Mouse (Mus musculus): ENCODE results near the gene Hmgcll1. TPM values are rescaled to one million over a fixed set of nuclear protein-coding genes. Genes with fewer than 3 reads are reported as not detected.
"Not testable (repeated sequence)": the region's sequence is repeated elsewhere in the genome, so short reads cannot be mapped to it uniquely, and the experiment has no call there.

The Hmgcll1 gene
- polyA plus RNA-seq, 1 experiment = not detected

GRCm38 (mm10) chr9:76104846-76105245 is 90.2 kb downstream of the Hmgcll1 start:
- H3K4me1 ChIP-seq (ENCODE audit: control insufficient read depth) = no peaks in the 10 kb centered on the region
- no peak overlapping the region for H3K4me3 ChIP-seq (replicated peaks)
- no peaks in the 10 kb centered on the region for H3K27me3 ChIP-seq (ENCODE audit: control insufficient read depth)
- H3K36me3 ChIP-seq (ENCODE audit: control insufficient read depth) = no peaks in the 10 kb centered on the region
- H3K9me3 ChIP-seq (ENCODE audit: control insufficient read depth, low read length) = no peaks in the 10 kb centered on the region
- TF ChIP-seq GATA1 (IDR thresholded peaks at IDR 0.05; ENCODE audit: low read length) (no peak), TAL1 (IDR thresholded peaks at IDR 0.05; ENCODE audit: low read length) (no peak)

- H3K4me1 ChIP-seq (ENCODE audit: control insufficient read depth); H3K4me3 ChIP-seq (replicated peaks); H3K9me3 ChIP-seq (ENCODE audit: control insufficient read depth, low read length); H3K27me3 ChIP-seq (ENCODE audit: control insufficient read depth); H3K36me3 ChIP-seq (ENCODE audit: control insufficient read depth): not testable (repeated sequence)
Measured at GRCm38 (mm10) chr9:76122888-76123287, 108.2 kb downstream of the Hmgcll1 start.

GRCm38 (mm10) chr9:76124249-76124648 is 109.6 kb downstream of the Hmgcll1 start:
- Histone ChIP-seq H3K4me1 (ENCODE audit: control insufficient read depth) (no peaks in the 10 kb centered on the region), H3K9me3 (ENCODE audit: control insufficient read depth, low read length) (no peaks in the 10 kb centered on the region), H3K27me3 (ENCODE audit: control insufficient read depth) (no peaks in the 10 kb centered on the region), H3K36me3 (ENCODE audit: control insufficient read depth) (no peaks in the 10 kb centered on the region), H3K4me3 (replicated peaks) (no peak overlapping the region)
- TF ChIP-seq TAL1 (IDR thresholded peaks at IDR 0.05; ENCODE audit: low read length) (no peak), GATA1 (IDR thresholded peaks at IDR 0.05; ENCODE audit: low read length) (no peak)

- Histone ChIP-seq H3K4me1 (ENCODE audit: control insufficient read depth) (no peaks in the 10 kb centered on the region), H3K4me3 (replicated peaks) (no peak overlapping the region), H3K9me3 (ENCODE audit: control insufficient read depth, low read length) (no peaks in the 10 kb centered on the region), H3K36me3 (ENCODE audit: control insufficient read depth) (no peaks in the 10 kb centered on the region), H3K27me3 (ENCODE audit: control insufficient read depth) (no peaks in the 10 kb centered on the region)
- TF ChIP-seq GATA1 (IDR thresholded peaks at IDR 0.05; ENCODE audit: low read length) (no peak), TAL1 (IDR thresholded peaks at IDR 0.05; ENCODE audit: low read length) (no peak)
Measured at GRCm38 (mm10) chr9:76129353-76129752, 114.7 kb downstream of the Hmgcll1 start.

- Histone ChIP-seq H3K4me1 (ENCODE audit: control insufficient read depth) (no peaks in the 10 kb centered on the region), H3K27me3 (ENCODE audit: control insufficient read depth) (no peaks in the 10 kb centered on the region), H3K36me3 (ENCODE audit: control insufficient read depth) (no peaks in the 10 kb centered on the region), H3K4me3 (replicated peaks) (no peak overlapping the region), H3K9me3 (ENCODE audit: control insufficient read depth, low read length) (no peaks in the 10 kb centered on the region)
- TF ChIP-seq TAL1 (IDR thresholded peaks at IDR 0.05; ENCODE audit: low read length) = no peak
- TF ChIP-seq GATA1 (IDR thresholded peaks at IDR 0.05; ENCODE audit: low read length) = no peak
Measured at GRCm38 (mm10) chr9:76134042-76134441, 119.4 kb downstream of the Hmgcll1 start.

GRCm38 (mm10) chr9:76138378-76139109 is 123.9 kb downstream of the Hmgcll1 start:
- H3K4me1 ChIP-seq (ENCODE audit: control insufficient read depth) = no peaks in the 10 kb centered on the region
- no peak overlapping the region for H3K4me3 ChIP-seq (replicated peaks)
- H3K27me3 ChIP-seq (ENCODE audit: control insufficient read depth) = no peaks in the 10 kb centered on the region
- TF ChIP-seq TAL1 (IDR thresholded peaks at IDR 0.05; ENCODE audit: low read length) (no peak), GATA1 (IDR thresholded peaks at IDR 0.05; ENCODE audit: low read length) (no peak)
- H3K36me3 ChIP-seq (ENCODE audit: control insufficient read depth) = no peaks in the 10 kb centered on the region
- no peaks in the 10 kb centered on the region for H3K9me3 ChIP-seq (ENCODE audit: control insufficient read depth, low read length)

GRCm38 (mm10) chr9:76145593-76145992 is 130.9 kb downstream of the Hmgcll1 start:
- Histone ChIP-seq H3K36me3 (ENCODE audit: control insufficient read depth) (no peaks in the 10 kb centered on the region), H3K4me1 (ENCODE audit: control insufficient read depth) (no peaks in the 10 kb centered on the region), H3K27me3 (ENCODE audit: control insufficient read depth) (no peaks in the 10 kb centered on the region), H3K9me3 (ENCODE audit: control insufficient read depth, low read length) (no peaks in the 10 kb centered on the region), H3K4me3 (replicated peaks) (no peak overlapping the region)
- TF ChIP-seq TAL1 (IDR thresholded peaks at IDR 0.05; ENCODE audit: low read length) (no peak), GATA1 (IDR thresholded peaks at IDR 0.05; ENCODE audit: low read length) (no peak)

- Histone ChIP-seq H3K4me1 (ENCODE audit: control insufficient read depth) (no peaks in the 10 kb centered on the region), H3K36me3 (ENCODE audit: control insufficient read depth) (no peaks in the 10 kb centered on the region), H3K27me3 (ENCODE audit: control insufficient read depth) (no peaks in the 10 kb centered on the region), H3K4me3 (replicated peaks) (no peak overlapping the region), H3K9me3 (ENCODE audit: control insufficient read depth, low read length) (no peaks in the 10 kb centered on the region)
- TF ChIP-seq GATA1 (IDR thresholded peaks at IDR 0.05; ENCODE audit: low read length) (no peak), TAL1 (IDR thresholded peaks at IDR 0.05; ENCODE audit: low read length) (no peak)
Measured at GRCm38 (mm10) chr9:76162446-76162845, 147.8 kb downstream of the Hmgcll1 start.

- no peaks in the 10 kb centered on the region for H3K27me3 ChIP-seq (ENCODE audit: control insufficient read depth)
- H3K9me3 ChIP-seq (ENCODE audit: control insufficient read depth, low read length) = no peaks in the 10 kb centered on the region; the same call in 1 of the 2 replicates
- H3K36me3 ChIP-seq (ENCODE audit: control insufficient read depth) = no peaks in the 10 kb centered on the region
- no peak overlapping the region for H3K4me3 ChIP-seq (replicated peaks)
- TF ChIP-seq GATA1 (IDR thresholded peaks at IDR 0.05; ENCODE audit: low read length) (no peak), TAL1 (IDR thresholded peaks at IDR 0.05; ENCODE audit: low read length) (no peak)
- H3K4me1 ChIP-seq (ENCODE audit: control insufficient read depth) = no peaks in the 10 kb centered on the region
Measured at GRCm38 (mm10) chr9:76168355-76168754, 153.7 kb downstream of the Hmgcll1 start.
